Mouse (Mus musculus) brain, embryonic 14.5 days (tissue): ENCODE data around the gene Eif4e2. TPM values are rescaled to one million over a fixed set of nuclear protein-coding genes. Genes with fewer than 3 reads are reported as not detected.

ENCODE experiments used
- DNase-seq: peaks from one replicate; pipeline ENCODE4 v3.0.0-alpha.2; 2011; ENCODE audit warnings: low read depth
- CTCF ChIP-seq: fragments of 200-500 bp; IDR thresholded peaks from 2 replicates; pipeline ENCODE4 v1.5.1; 2012; ENCODE audit warnings: inconsistent platforms, mild to moderate bottlenecking, moderate library complexity, borderline replicate concordance; ENCODE audit not compliant: insufficient read depth, insufficient read length; ENCODE audit errors: extremely low read depth
- POLR2A ChIP-seq: fragments of 200-500 bp; IDR thresholded peaks from 2 replicates; pipeline ENCODE4 v1.6.1; 2012; ENCODE audit warnings: mild to moderate bottlenecking, inconsistent platforms, borderline replicate concordance; ENCODE audit not compliant: poor library complexity, insufficient read depth, insufficient read length, severe bottlenecking; ENCODE audit errors: extremely low read depth
- polyA plus RNA-seq: library from polyadenylated mRNA; depleted of rRNA; stranded (reverse); fragments of >200 nt; gene quantifications from 2 replicates; pipeline ENCODE4 v1.2.3, GENCODE M21; 2012; rRNA removed

Eif4e2 gene
- polyA plus RNA-seq, result 52.7 and 79.7 TPM in 2 replicates

GRCm38 (mm10) chr1:87213735-87214704 lies at the start of gene Eif4e2:
Gene Eif4e2, plus strand, starts transcription at chr1:87213914.
- DNase-seq, result peak; percentile 98
- TF ChIP-seq POLR2A, result peak; percentile 78
- no peak for TF ChIP-seq CTCF

GRCm38 (mm10) chr1:87164164-87164795 lies 49.4 kb upstream of the Eif4e2 start:
- peak; percentile 64 for DNase-seq
- TF ChIP-seq POLR2A, result no peak
- TF ChIP-seq CTCF, result no peak

GRCm38 (mm10) chr1:87164796-87165184 lies 48.9 kb upstream of the Eif4e2 start:
- peak; percentile 67 for DNase-seq
- no peak for TF ChIP-seq CTCF

GRCm38 (mm10) chr1:87170458-87170857 lies 43.3 kb upstream of the Eif4e2 start:
- no peak for TF ChIP-seq POLR2A
- no peak for TF ChIP-seq CTCF
- DNase-seq, result no peak

GRCm38 (mm10) chr1:87171312-87171711 lies 42.4 kb upstream of the Eif4e2 start:
- DNase-seq, result peak; percentile 66
- TF ChIP-seq POLR2A (no peak), CTCF (no peak)

GRCm38 (mm10) chr1:87172316-87172715 lies 41.4 kb upstream of the Eif4e2 start:
- TF ChIP-seq POLR2A, result no peak
- no peak for DNase-seq

GRCm38 (mm10) chr1:87174006-87174955 lies 39.4 kb upstream of the Eif4e2 start:
- TF ChIP-seq POLR2A (no peak), CTCF (peak; percentile 87)
- peak; percentile 80 for DNase-seq

- DNase-seq, result peak; percentile 95
- no peak for TF ChIP-seq POLR2A
- TF ChIP-seq CTCF, result peak; percentile 68
Observed at GRCm38 (mm10) chr1:87175852-87176292, 37.8 kb upstream of the Eif4e2 start.

- TF ChIP-seq CTCF, result no peak
- no peak for DNase-seq
Observed at GRCm38 (mm10) chr1:87180896-87181295, 32.8 kb upstream of the Eif4e2 start.

GRCm38 (mm10) chr1:87183013-87183412 lies 30.7 kb upstream of the Eif4e2 start, which contains the start of gene Prss56:
Gene Prss56, plus strand, starts transcription at chr1:87183313.
- no peak for DNase-seq
- TF ChIP-seq CTCF (no peak), POLR2A (no peak)

- TF ChIP-seq CTCF, result peak; percentile 14; the same call in 1 of the 2 replicates
- no peak for TF ChIP-seq POLR2A
- no peak for DNase-seq
Observed at GRCm38 (mm10) chr1:87183998-87184750, 29.5 kb upstream of the Eif4e2 start.

- no peak for TF ChIP-seq POLR2A
- TF ChIP-seq CTCF, result peak; percentile 78
- peak; percentile 73 for DNase-seq
Observed at GRCm38 (mm10) chr1:87184751-87185139, 29.0 kb upstream of the Eif4e2 start.

- no peak for TF ChIP-seq POLR2A
- no peak for TF ChIP-seq CTCF
- DNase-seq, result no peak
Observed at GRCm38 (mm10) chr1:87185526-87185925, 28.2 kb upstream of the Eif4e2 start.
